Mouse (Mus musculus): ENCODE data around the gene Mtrr.

DNA sequence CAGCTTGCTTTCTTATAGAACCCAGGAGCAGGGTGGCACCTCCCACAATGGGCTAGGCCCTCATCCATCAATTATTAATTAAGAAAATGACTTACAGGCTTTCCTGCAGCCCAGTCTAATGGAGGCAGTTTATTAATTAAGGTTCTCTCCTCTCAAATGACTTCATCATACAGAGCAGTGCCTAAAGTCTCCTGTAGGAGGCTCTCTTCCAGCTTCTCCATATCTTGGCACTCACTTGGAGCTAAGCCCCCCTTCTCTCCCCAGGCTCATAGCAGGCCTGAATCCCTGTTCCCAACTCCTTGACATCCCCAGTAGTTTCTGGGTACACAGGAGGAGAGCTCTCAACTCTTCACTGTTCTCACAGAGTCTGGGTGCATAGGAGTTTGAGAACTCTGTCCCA, 17.0 kb upstream of the Mtrr start:
- peak; percentile 18; the same call in 1 of the 2 replicates for TF ChIP-seq CTCF (IDR thresholded peaks at IDR 0.05; ENCODE audit: extremely low read depth, insufficient read length, insufficient replicate concordance, low read depth, low read length)
- TF ChIP-seq POLR2A (IDR thresholded peaks at IDR 0.05; ENCODE audit: low read depth, low read length): no peak

Measured in small intestine, adult 2 months (tissue).